Mouse (Mus musculus) midbrain, postnatal 0 days (tissue): ENCODE measurements at regions not wholly inside any gene's neighbourhood (a gene's known extent, or its start where the extent isn't known, plus 50 kb on each side); places are given as distances from the start of the nearest gene placed in this dataset.
A peak's percentile ranks its signal among the peaks of the same experiment; 100 is the strongest.

Experiments used
- ATAC-seq: fragments of 200-750 bp; cut with Nextera tagmentation; 2 replicates; pipeline ENCODE4 v1.8.0; 2017; ENCODE audit warnings: moderate number of reproducible peaks, mild to moderate bottlenecking, moderate TSS enrichment, moderate library complexity; ENCODE audit not compliant: low FRiP score
- DNase-seq: peaks from one replicate; pipeline ENCODE4 v3.0.0-alpha.2; 2015; ENCODE audit warnings: low spot score
- H3K27ac ChIP-seq: fragments of 300-500 bp; sonication (generic); 2 replicates; pipeline ENCODE4 v1.5.1; 2014; ENCODE audit warnings: low read depth, mild to moderate bottlenecking, low read length, mixed read lengths
- H3K27me3 ChIP-seq: fragments of 300-500 bp; sonication (generic); 2 replicates; pipeline ENCODE4 v1.6.1; 2014; ENCODE audit warnings: low read length, control low read depth, mixed read lengths; ENCODE audit not compliant: insufficient read depth
- H3K36me3 ChIP-seq: fragments of 300-500 bp; sonication (generic); 2 replicates; pipeline ENCODE4 v1.6.1; 2014; ENCODE audit warnings: low read length, control low read depth, mixed read lengths; ENCODE audit not compliant: insufficient read depth
- H3K4me1 ChIP-seq: fragments of 300-500 bp; sonication (generic); 2 replicates; pipeline ENCODE4 v1.6.1; 2014; ENCODE audit warnings: mild to moderate bottlenecking, control low read depth, antibody characterized with exemption, low read length, mixed read lengths; ENCODE audit not compliant: insufficient read depth
- H3K4me2 ChIP-seq: fragments of 300-500 bp; sonication (generic); 2 replicates; pipeline ENCODE4 v1.6.1; 2014; ENCODE audit warnings: low read depth, mild to moderate bottlenecking, low read length, mixed read lengths; ENCODE audit not compliant: poor library complexity, severe bottlenecking
- H3K4me3 ChIP-seq: fragments of 300-500 bp; sonication (generic); 2 replicates; pipeline ENCODE4 v1.5.1; 2014; ENCODE audit warnings: low read depth, mild to moderate bottlenecking, low read length, moderate library complexity
- H3K9ac ChIP-seq: fragments of 300-500 bp; sonication (generic); replicated peaks from 2 replicates; pipeline ENCODE4 v1.6.1; 2014; ENCODE audit warnings: mild to moderate bottlenecking, low read length, moderate library complexity, mixed read lengths; ENCODE audit not compliant: poor library complexity, severe bottlenecking
- H3K9me3 ChIP-seq: fragments of 300-500 bp; sonication (generic); 2 replicates; pipeline ENCODE4 v1.6.1; 2016; ENCODE audit warnings: low read length, control low read depth
- CTCF ChIP-seq: IDR thresholded peaks from 2 replicates; pipeline ENCODE4 v1.5.1; 2016; ENCODE audit warnings: antibody characterized with exemption, mild to moderate bottlenecking
- WGBS: fragments of 180-500 bp; shearing (Covaris S2); extraction: QIAGEN DNeasy Blood & Tissue Kit; methylation state at CpG from one replicate; pipeline ENCODE4 v1.1.7; 2014; 5-methylcytosine and 5-hydroxymethylcytosine counted together

GRCm38 (mm10) chr8:10821901-10822300 lies 186.4 kb downstream of the Irs2 start:
- WGBS = 76% methylated on average over 2 of the region's 2 CpGs
- H3K36me3 ChIP-seq = no peaks in the 10 kb centered on the region
- no peak for TF ChIP-seq CTCF
- no peak overlapping the region for H3K9ac ChIP-seq
- no peak overlapping the region for H3K27ac ChIP-seq
- no peak overlapping the region for H3K4me3 ChIP-seq
- DNase-seq = no peak
- H3K4me2 ChIP-seq = no peak overlapping the region
- no peaks in the 10 kb centered on the region for H3K4me1 ChIP-seq
- no peaks in the 10 kb centered on the region for H3K27me3 ChIP-seq
- no peak for ATAC-seq
- no peaks in the 10 kb centered on the region for H3K9me3 ChIP-seq

- 86% methylated on average over 7 of the region's 7 CpGs for whole genome bisulfite sequencing
- TF ChIP-seq CTCF = no peak
- no peak overlapping the region for H3K4me3 ChIP-seq
- H3K4me2 ChIP-seq = no peak overlapping the region
- no peaks in the 10 kb centered on the region for H3K36me3 ChIP-seq
- H3K4me1 ChIP-seq = peaks cover 6% of the 10 kb centered on the region; the same call in 1 of the 2 replicates
- H3K9me3 ChIP-seq = no peaks in the 10 kb centered on the region
- DNase-seq = no peak
- no peak overlapping the region for H3K27ac ChIP-seq
- no peak for ATAC-seq
- H3K27me3 ChIP-seq = no peaks in the 10 kb centered on the region
- H3K9ac ChIP-seq = no peak overlapping the region
Measured at GRCm38 (mm10) chr8:10814499-10814898, 193.8 kb downstream of the Irs2 start.

DNA sequence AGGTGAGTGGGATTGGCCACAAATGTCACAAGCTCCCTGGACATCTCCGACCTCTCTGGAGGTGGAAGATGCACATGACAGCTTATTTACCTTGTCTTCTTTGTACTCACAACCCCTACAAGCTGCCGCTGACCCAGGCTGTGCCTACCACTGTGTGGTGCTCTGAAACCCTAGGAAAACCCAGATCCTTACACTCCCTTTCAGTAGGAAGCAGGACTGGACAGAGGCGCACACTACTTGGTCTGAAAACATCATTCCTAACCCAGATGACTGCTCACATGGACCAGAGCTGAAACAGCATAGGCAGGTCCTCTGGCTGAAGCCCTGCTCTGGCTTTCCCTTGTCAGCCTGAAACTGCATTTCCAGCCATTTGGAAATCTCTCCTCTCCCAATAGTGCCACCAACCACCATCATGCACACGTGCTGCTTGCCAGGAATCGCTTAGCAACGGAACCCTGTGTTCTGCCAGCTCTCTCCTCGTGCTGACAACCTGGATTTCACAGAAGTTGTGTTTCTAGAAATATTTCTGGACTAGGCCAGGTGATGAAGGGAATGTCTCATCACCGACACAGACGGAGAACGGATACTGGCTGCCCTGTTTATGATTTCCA lies 196.1 kb downstream of the Irs2 start:
- TF ChIP-seq CTCF = no peak
- peak; percentile 77 for DNase-seq

GRCm38 (mm10) chr8:10807040-10807439 lies 201.2 kb downstream of the Irs2 start:
- no peak for ATAC-seq
- TF ChIP-seq CTCF = no peak
- no peaks in the 10 kb centered on the region for H3K9me3 ChIP-seq
- H3K36me3 ChIP-seq = no peaks in the 10 kb centered on the region
- no peak overlapping the region for H3K4me2 ChIP-seq
- DNase-seq = no peak
- H3K4me1 ChIP-seq = peaks cover 3% of the 10 kb centered on the region
- H3K9ac ChIP-seq = no peak overlapping the region
- WGBS = 91% methylated on average over 5 of the region's 5 CpGs
- no peak overlapping the region for H3K4me3 ChIP-seq
- H3K27me3 ChIP-seq = no peaks in the 10 kb centered on the region
- no peak overlapping the region for H3K27ac ChIP-seq

More for the DNA sequence above, 196.1 kb downstream of the Irs2 start:
- 0 out of 2 replicates have a peak, but pooled peaks have one; percentile 34 for ATAC-seq
- Histone ChIP-seq H3K27me3 (no peaks in the 10 kb centered on the region), H3K27ac (no peak overlapping the region), H3K9me3 (no peaks in the 10 kb centered on the region), H3K9ac (no peak overlapping the region), H3K4me2 (no peak overlapping the region), H3K4me3 (no peak overlapping the region), H3K4me1 (peaks cover 6% of the 10 kb centered on the region; the same call in 1 of the 2 replicates), H3K36me3 (no peaks in the 10 kb centered on the region)
- WGBS = 43% methylated on average over 10 of the region's 10 CpGs

DNA sequence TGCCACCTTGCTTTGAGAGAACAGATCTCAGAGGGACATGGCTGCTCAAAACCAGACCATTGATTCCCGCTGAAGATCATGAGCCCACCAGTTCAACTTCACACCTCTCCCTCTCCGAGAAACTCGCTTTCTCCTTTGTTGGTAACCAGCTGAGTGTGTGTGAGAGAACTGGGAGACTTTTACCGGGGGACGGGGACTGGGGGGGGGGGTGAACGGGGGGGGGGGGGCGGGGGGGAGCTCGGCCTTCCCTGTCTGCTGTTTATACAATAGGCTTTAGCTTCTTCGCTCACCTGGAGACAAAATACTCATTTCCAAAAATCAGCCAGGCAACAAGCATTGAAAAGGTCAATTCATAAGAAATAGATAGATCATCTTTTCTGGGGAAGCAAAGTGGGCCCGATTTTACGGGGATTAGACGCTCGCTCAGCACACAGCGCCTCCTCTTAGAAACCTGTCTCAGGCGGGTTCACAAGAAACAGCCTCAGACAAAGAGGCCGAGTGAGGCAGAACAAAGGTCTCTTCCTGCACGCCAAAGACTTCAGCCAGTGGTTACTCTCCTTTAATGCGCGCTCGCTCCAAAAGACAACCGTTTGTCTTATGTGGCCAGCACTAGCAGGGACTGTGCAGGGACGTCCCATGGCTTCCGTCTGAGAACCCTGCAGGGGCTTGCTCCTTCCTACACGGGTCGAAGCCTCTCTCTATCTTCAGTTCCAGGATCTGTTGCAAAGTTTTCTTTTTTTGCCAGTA lies 202.7 kb downstream of the Irs2 start:
- no peak overlapping the region for H3K27ac ChIP-seq
- no peaks in the 10 kb centered on the region for H3K9me3 ChIP-seq
- DNase-seq (peak; percentile 36), ATAC-seq (no peak)
- TF ChIP-seq CTCF = no peak
- no peak overlapping the region for H3K9ac ChIP-seq
- H3K27me3 ChIP-seq = no peaks in the 10 kb centered on the region
- H3K4me2 ChIP-seq = peak overlapping the region; percentile 21; the same call in 1 of the 2 replicates
- WGBS = 6% methylated on average over 20 of the region's 25 CpGs
- H3K36me3 ChIP-seq = no peaks in the 10 kb centered on the region
- H3K4me3 ChIP-seq = no peak overlapping the region
- H3K4me1 ChIP-seq = no peaks in the 10 kb centered on the region; the same call in 1 of the 2 replicates

DNA sequence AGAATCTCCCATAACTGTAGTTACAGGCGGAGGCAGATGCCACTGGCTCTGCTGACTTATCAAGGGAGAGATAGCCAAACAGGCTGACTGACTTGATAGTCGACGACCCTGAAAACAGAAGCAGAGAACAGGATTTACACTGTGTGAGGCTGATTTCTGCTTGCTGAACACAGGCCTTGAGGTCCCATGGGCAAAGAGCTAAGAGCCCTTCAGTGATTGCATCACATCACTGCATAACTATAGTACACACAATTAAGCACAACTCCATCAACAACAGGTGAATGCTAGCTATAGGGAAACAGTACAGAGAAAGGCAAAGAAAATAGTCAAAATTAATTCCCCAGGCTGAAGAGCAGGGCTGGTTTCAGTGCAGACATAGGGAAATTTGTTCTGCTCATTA lies 203.3 kb downstream of the Irs2 start:
- no peaks in the 10 kb centered on the region; the same call in 1 of the 2 replicates for H3K4me1 ChIP-seq
- ATAC-seq = no peak
- no peak overlapping the region for H3K27ac ChIP-seq
- H3K4me3 ChIP-seq = no peak overlapping the region
- H3K27me3 ChIP-seq = no peaks in the 10 kb centered on the region
- no peaks in the 10 kb centered on the region for H3K9me3 ChIP-seq
- no peak for TF ChIP-seq CTCF
- 36% methylated on average over 3 of the region's 3 CpGs for WGBS
- no peak overlapping the region for H3K4me2 ChIP-seq
- no peaks in the 10 kb centered on the region for H3K36me3 ChIP-seq
- DNase-seq = no peak
- H3K9ac ChIP-seq = no peak overlapping the region
